Mouse (Mus musculus): ENCODE measurements at regions not wholly inside any gene's neighbourhood (a gene's known extent, or its start where the extent isn't known, plus 50 kb on each side); places are given as distances from the start of the nearest gene placed in this dataset.

DNA sequence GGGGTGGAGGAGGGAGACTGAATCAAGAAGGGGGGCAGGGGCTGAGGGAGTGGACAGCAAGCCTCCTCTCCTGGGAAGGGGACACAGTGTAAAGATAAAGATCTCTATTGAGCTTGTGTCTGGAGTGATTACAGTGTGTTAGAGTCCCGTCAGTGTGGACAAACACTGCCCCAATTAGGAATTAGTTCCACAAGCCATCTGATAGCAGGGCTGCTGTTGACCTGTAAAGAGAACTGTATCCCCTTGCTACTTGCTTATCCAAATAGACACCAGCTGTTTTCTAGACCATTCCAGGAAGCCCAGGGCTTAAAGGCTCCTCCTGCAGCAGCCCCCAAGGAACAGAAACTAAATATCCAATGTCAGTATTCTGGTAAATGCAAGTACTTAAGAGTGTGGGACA is 111.4 kb upstream of the Sox14 start:
- 5% methylated on average over 1 of the region's 1 CpGs for WGBS

DNA sequence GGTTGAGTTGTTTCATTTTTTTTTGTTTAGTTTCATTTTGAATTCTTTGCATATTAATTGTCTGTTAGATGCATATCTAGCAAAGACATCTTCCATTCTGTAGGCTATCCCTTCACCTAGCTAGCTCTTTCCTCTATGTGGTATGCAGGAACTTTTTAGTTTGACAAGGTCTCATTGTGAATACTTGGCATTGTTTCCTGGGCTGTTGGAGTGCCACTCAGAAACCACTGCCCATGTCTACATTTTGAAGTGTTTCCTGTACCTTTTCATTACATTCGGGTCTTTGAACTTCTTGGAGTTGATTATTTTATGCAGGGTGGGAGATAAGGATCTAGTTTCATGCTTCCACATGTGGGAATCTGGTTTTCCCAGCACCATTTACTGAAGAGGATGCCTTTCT is 104.8 kb upstream of the Sox14 start:
- ATAC-seq (ENCODE audit: low FRiP score, low read depth): no peak

More for the DNA sequence above, 111.4 kb upstream of the Sox14 start:
- no peaks in the 10 kb centered on the region for H3K4me1 ChIP-seq
- H3K9ac ChIP-seq: no peak overlapping the region
- no peak overlapping the region for H3K4me3 ChIP-seq
- H3K9me3 ChIP-seq: no peaks in the 10 kb centered on the region; the same call in 1 of the 2 replicates
- H3K27ac ChIP-seq: no peak overlapping the region
- no peaks in the 10 kb centered on the region for H3K36me3 ChIP-seq
- ATAC-seq (ENCODE audit: low FRiP score, low read depth): peak; percentile 51; the same call in 1 of the 2 replicates
- H3K27me3 ChIP-seq: no peaks in the 10 kb centered on the region
- H3K4me2 ChIP-seq (replicated peaks): no peak overlapping the region

DNA sequence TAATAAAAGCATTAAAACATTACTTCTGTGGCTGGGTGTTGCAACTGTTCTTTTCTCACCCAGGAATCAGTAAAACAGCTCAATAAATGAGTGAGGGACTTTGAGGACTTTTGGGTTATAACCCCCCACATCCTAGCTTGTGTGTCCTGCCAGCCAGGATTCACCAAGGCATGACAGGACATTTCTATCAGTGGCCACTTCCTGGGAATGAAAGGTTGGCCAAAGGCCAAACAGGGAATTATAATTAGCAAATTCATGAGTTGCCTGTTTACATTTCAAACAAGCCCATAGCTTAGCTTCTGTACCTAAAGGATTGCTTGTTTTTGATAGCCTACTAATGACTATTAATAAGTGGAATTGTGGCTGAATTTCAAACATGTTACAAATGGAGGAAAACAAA is 85.6 kb upstream of the Sox14 start:
- Histone ChIP-seq H3K9me3 (no peaks in the 10 kb centered on the region), H3K4me2 (replicated peaks) (no peak overlapping the region), H3K9ac (no peak overlapping the region), H3K27ac (no peak overlapping the region), H3K27me3 (no peaks in the 10 kb centered on the region), H3K36me3 (no peaks in the 10 kb centered on the region), H3K4me3 (no peak overlapping the region), H3K4me1 (no peaks in the 10 kb centered on the region)
- ATAC-seq (ENCODE audit: low FRiP score, low read depth): no peak

More for the DNA sequence above, 104.8 kb upstream of the Sox14 start:
- H3K27ac ChIP-seq: no peak overlapping the region
- H3K4me2 ChIP-seq (replicated peaks): no peak overlapping the region
- no peaks in the 10 kb centered on the region for H3K27me3 ChIP-seq
- no peaks in the 10 kb centered on the region for H3K4me1 ChIP-seq
- H3K36me3 ChIP-seq: no peaks in the 10 kb centered on the region
- WGBS: 77% methylated on average over 1 of the region's 1 CpGs
- no peak overlapping the region for H3K9ac ChIP-seq
- H3K4me3 ChIP-seq: no peak overlapping the region
- no peaks in the 10 kb centered on the region for H3K9me3 ChIP-seq

DNA sequence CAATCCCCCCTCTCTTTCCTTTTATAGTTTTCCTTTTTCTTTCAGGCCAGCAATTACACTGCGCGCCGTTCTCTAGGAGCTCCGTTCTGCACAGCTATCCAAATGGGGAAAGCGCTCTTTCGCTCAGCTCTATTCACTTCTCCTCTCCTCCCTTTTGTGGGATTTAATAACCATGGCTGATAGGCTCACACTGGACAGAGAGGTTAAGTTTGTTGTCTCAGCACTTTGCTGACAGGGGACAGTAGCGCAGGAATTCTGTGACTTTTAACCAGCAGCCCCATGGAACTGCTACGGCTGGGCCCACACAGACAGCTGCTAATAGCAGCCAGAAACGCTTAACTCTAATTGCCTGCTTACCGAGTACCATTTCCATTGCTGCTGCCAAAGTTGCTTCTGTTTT is 78.8 kb upstream of the Sox14 start:
- Histone ChIP-seq H3K4me2 (replicated peaks) (no peak overlapping the region), H3K4me3 (no peak overlapping the region), H3K27ac (no peak overlapping the region), H3K36me3 (no peaks in the 10 kb centered on the region), H3K4me1 (no peaks in the 10 kb centered on the region), H3K9ac (no peak overlapping the region), H3K27me3 (no peaks in the 10 kb centered on the region), H3K9me3 (no peaks in the 10 kb centered on the region)
- WGBS: 57% methylated on average over 10 of the region's 10 CpGs
- no peak for ATAC-seq (ENCODE audit: low FRiP score, low read depth)

DNA sequence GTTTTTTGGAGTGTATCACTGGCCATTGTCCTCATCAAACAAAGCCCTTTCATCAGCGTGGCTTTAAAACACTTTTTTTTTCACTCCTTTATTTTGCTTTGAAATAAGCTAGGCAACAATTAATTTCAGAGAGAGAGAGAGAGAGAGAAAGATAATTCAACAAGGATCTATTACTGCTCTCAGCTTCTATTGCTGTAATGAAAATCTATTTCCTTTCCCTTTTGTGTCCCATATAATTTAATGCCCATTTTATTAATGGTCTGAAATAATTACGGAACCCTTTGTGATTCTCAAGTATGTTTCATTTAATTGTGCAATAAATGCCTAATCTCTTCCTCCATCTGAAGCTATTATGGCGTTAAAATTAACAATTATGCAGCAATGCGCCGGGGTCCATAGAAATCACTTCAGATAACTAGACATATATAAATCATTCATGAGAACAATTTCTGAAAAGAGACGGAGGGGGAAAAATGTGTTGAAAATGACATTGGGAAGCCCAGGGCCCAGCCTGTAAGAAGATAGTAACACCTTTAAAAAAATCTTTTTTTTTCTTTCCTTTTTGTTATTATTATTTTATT is 78.2 kb upstream of the Sox14 start:
- Histone ChIP-seq H3K27me3 (no peaks in the 10 kb centered on the region), H3K4me3 (no peak overlapping the region), H3K4me2 (replicated peaks) (no peak overlapping the region), H3K36me3 (no peaks in the 10 kb centered on the region), H3K4me1 (no peaks in the 10 kb centered on the region), H3K27ac (no peak overlapping the region), H3K9me3 (no peaks in the 10 kb centered on the region), H3K9ac (no peak overlapping the region)
- no peak for ATAC-seq (ENCODE audit: low FRiP score, low read depth)
- WGBS: 45% methylated on average over 6 of the region's 6 CpGs

Data from limb, embryonic 13.5 days (tissue).